Mouse (Mus musculus): ENCODE measurements around the gene Nup155. TPM values are rescaled to one million over a fixed set of nuclear protein-coding genes. Genes with fewer than 3 reads are reported as not detected.
"Not testable (repeated sequence)": the region's sequence is repeated elsewhere in the genome, so short reads cannot be mapped to it uniquely, and the experiment has no call there.

Nup155 gene
- polyA plus RNA-seq (2016; fragmentation: Nextera tagmentation; extraction: Ambion mirVana), result 21.9 and 22.7 TPM in 2 replicates

DNA sequence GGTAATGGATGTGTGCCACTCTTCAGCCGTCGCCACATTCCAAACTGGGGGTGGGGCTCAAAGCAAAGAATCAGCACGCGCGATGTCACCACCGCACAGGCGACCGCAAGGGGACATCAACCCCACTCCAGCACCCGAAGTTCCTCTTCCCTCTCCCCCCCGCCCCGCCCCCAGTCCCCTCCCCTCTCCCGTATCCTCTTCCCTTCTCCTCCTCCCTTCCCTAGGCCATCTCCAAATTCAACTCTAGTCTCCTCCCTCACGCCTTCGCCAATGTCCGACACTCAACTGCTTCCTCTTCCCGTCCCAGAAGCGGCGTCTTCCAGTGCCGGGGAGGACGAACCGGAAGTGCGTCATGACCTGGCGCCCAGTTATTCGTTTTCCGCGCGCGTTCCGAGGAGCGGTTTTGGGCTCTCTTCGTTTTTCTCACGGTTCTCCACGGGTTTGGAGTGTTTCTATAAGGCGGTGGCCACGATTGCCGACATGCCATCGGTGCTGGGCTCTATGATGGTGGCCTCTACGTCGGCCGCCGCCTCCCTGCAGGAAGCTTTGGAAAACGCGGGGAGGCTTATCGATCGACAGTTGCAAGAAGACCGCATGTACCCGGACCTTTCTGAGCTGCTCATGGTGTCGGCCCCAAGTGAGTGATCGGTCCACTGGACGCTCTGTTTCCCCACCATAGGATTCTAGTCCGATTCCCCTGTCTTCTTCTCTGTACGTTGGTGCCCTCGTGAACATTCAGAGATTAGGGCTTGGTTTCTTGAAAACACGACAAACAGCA is at the start of gene Nup155:
Gene Nup155, plus strand, starts transcription at position 308 of the 778 bp plus-strand sequence.
- Histone ChIP-seq H3K27me3 (replicated peaks) (no peaks in the 10 kb centered on the region), H3K9me3 (replicated peaks) (no peaks in the 10 kb centered on the region), H3K36me3 (peaks cover 34% of the 10 kb centered on the region), H3K4me2 (peak within 1 kb of the TSS; percentile 80), H3K27ac (peak within 1 kb of the TSS; percentile 84), H3K4me3 (peak within 1 kb of the TSS; percentile 85), H3K9ac (peak within 1 kb of the TSS; percentile 85), H3K4me1 (peaks cover 30% of the 10 kb centered on the region)
- peak; percentile 91 for ATAC-seq
- under 1% methylated on average over 53 of the region's 54 CpGs for WGBS (ENCODE audit: insufficient replicate concordance)

DNA sequence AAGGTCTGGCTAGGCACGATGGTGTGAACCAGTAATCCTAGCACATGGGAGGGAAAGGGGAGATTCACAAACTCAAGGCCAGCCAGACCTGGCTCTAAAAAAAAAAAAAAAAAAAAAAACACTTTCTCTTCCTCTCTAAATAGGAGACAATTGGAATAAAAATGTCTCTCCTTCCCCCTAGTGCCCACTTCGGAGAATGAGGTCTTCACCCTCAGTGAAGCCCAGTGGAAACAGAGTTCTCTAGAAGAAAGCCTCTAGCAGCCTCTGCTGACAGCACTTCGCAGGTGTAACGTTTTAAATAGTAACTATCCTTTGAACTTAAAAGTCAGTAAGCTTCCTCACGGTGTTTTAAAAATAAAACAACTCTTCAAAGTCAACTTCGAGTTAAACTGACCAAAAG is 43.9 kb upstream of the Nup155 start:
- no peak overlapping the region for H3K4me3 ChIP-seq
- ATAC-seq, result no peak
- no peak overlapping the region for H3K9ac ChIP-seq
- H3K4me1 ChIP-seq, result no peaks in the 10 kb centered on the region
- WGBS (ENCODE audit: insufficient replicate concordance), result 72% methylated on average over 6 of the region's 6 CpGs
- H3K36me3 ChIP-seq, result peaks cover 17% of the 10 kb centered on the region
- H3K27ac ChIP-seq, result no peak overlapping the region
- H3K27me3 ChIP-seq (replicated peaks), result no peaks in the 10 kb centered on the region
- H3K4me2 ChIP-seq, result no peak overlapping the region
- no peaks in the 10 kb centered on the region for H3K9me3 ChIP-seq (replicated peaks)

DNA sequence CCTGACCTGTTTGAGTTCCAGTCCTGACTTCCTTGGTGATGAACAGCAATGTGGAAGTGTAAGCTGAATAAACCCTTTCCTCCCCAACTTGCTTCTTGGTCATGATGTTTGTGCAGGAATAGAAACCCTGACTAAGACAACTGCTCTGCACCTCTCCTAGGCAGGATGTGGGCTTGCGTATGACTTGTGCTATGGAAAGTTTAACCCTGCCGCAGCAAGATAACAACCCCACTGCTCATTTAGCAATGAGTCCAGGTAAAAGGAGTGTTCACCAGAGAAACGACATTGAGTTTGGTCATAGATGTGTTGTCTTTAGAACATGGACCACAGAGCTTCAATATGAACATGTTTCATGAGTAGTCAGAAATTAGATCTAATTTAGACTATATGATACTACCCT is 35.9 kb upstream of the Nup155 start:
- not testable (repeated sequence) for H3K9ac ChIP-seq, ATAC-seq
- 77% methylated on average over 3 of the region's 3 CpGs for WGBS (ENCODE audit: insufficient replicate concordance)

DNA sequence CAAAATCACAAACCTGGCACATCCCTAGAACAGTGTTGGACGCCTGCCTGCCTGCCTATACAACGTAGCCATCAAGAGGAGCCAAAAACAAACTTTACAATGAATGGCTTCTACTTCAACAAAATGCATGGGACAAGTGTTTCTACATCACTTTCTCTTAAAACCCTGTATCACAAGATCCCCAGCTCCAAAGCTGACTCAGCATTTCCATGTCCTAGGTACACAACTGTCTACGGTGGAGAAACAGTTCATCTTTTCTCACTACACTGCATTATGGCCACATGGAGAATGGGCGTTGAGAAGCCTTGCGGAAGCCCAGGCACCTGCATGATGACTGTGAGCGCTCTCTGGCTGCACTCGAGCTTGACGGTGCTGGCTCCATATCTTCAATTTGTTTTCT is 26.9 kb upstream of the Nup155 start:
- no peak overlapping the region for H3K9ac ChIP-seq
- no peaks in the 10 kb centered on the region for H3K4me1 ChIP-seq
- no peak overlapping the region for H3K27ac ChIP-seq
- ATAC-seq, result no peak
- 80% methylated on average over 8 of the region's 8 CpGs for WGBS (ENCODE audit: insufficient replicate concordance)
- no peak overlapping the region for H3K4me3 ChIP-seq
- peaks cover 48% of the 10 kb centered on the region for H3K36me3 ChIP-seq
- no peaks in the 10 kb centered on the region for H3K27me3 ChIP-seq (replicated peaks)
- no peak overlapping the region for H3K4me2 ChIP-seq
- H3K9me3 ChIP-seq (replicated peaks), result no peaks in the 10 kb centered on the region

More for the DNA sequence above, 35.9 kb upstream of the Nup155 start:
- H3K4me2 ChIP-seq; H3K4me1 ChIP-seq; H3K9me3 ChIP-seq (replicated peaks); H3K27ac ChIP-seq; H3K4me3 ChIP-seq; H3K27me3 ChIP-seq (replicated peaks): not testable (repeated sequence)
- peaks cover 50% of the 10 kb centered on the region for H3K36me3 ChIP-seq

DNA sequence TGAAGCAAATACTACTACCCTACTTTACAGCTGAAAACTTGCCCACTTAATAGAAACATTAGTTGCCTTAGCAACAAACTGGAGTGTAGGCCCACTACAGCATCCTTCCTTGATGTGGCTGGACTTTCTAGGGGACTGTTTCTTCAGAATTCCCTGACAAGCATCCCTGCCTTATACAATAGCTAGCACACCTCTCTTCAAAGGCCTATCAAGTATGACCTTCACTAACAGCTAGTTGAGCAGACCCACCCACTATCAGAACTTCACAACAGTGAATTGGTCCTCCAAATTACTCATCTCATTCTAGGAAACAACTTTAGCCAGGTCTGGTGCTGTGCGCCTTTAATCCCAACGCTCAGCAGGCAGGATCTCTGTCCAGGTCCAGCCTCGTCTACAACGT is 21.8 kb upstream of the Nup155 start:
- Histone ChIP-seq H3K4me1 (no peaks in the 10 kb centered on the region), H3K9ac (no peak overlapping the region), H3K4me3 (no peak overlapping the region), H3K9me3 (replicated peaks) (no peaks in the 10 kb centered on the region), H3K36me3 (peaks cover 32% of the 10 kb centered on the region), H3K27me3 (replicated peaks) (no peaks in the 10 kb centered on the region), H3K4me2 (no peak overlapping the region), H3K27ac (no peak overlapping the region)
- ATAC-seq, result no peak
- 87% methylated on average over 4 of the region's 4 CpGs for WGBS (ENCODE audit: insufficient replicate concordance)

DNA sequence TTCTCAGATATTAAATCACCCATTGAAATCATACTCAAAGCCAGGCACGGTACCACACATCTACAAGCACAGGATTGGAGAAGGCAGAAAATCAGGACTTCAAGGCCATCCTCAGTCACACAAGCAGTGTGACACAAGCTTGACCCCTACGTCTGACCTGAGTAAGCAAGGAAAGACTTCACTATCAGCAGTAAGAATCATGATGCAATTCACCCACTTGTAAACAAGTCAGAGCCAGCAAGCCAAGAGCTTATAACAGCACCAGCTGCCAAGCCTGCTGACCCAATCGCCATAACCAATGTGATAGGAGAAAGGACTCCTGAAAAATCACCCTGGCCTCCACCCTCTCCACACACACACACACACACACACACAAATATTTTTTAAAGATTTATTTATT is 20.4 kb upstream of the Nup155 start:
- H3K36me3 ChIP-seq, result peaks cover 42% of the 10 kb centered on the region
- no peak for ATAC-seq
- H3K4me2 ChIP-seq, result no peak overlapping the region
- H3K9me3 ChIP-seq (replicated peaks), result no peaks in the 10 kb centered on the region
- no peak overlapping the region for H3K9ac ChIP-seq
- 72% methylated on average over 3 of the region's 3 CpGs for WGBS (ENCODE audit: insufficient replicate concordance)
- no peak overlapping the region for H3K27ac ChIP-seq
- H3K4me1 ChIP-seq, result no peaks in the 10 kb centered on the region
- no peaks in the 10 kb centered on the region for H3K27me3 ChIP-seq (replicated peaks)
- no peak overlapping the region for H3K4me3 ChIP-seq

DNA sequence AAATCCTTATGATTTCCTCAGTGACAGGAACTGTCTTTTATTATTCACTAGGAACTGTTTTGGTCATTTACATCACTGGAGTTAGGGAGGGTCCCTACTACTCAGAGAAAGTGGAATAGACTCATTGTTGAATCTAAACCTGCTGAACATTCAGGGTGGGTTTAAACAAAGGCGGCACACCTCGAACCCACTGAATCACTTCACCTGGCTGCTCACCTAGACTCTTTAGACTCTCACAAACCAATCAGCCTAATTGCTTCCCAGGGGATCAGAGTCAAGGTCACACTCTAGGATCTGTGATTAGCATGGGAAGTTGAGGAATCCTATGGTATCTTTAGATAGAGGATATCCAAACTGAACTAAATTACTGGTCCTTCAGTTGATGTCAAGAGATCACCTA is 18.4 kb upstream of the Nup155 start:
- Histone ChIP-seq H3K27ac (no peak overlapping the region), H3K27me3 (replicated peaks) (no peaks in the 10 kb centered on the region), H3K9me3 (replicated peaks) (no peaks in the 10 kb centered on the region), H3K4me2 (no peak overlapping the region), H3K4me1 (no peaks in the 10 kb centered on the region), H3K36me3 (peaks cover 61% of the 10 kb centered on the region), H3K4me3 (no peak overlapping the region), H3K9ac (no peak overlapping the region)
- ATAC-seq, result no peak
- 89% methylated on average over 2 of the region's 2 CpGs for WGBS (ENCODE audit: insufficient replicate concordance)

DNA sequence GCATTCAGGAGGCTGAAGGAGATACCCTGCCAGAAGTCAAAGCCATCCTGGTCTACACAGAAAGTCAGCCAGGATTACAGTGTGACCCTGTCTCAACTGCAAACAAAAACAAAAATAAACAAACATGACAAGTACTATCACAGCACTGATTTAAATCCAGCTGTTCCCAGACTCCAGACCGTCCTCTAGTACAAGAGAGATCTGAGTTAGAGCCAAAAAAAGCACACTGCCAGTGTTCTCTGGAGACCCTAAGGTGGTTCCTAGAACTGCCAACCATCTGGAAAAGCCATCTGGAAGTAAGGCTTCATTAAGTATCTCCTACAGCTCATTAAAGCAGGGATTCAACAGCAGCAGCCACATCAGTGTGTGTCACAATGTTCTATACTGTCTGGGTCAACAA is 16.4 kb upstream of the Nup155 start:
- H3K27me3 ChIP-seq (replicated peaks); H3K4me3 ChIP-seq; H3K4me1 ChIP-seq; H3K27ac ChIP-seq; ATAC-seq; H3K4me2 ChIP-seq; H3K9ac ChIP-seq; H3K9me3 ChIP-seq (replicated peaks): not testable (repeated sequence)
- 84% methylated on average over 1 of the region's 1 CpGs for WGBS (ENCODE audit: insufficient replicate concordance)
- H3K36me3 ChIP-seq, result peaks cover 68% of the 10 kb centered on the region

DNA sequence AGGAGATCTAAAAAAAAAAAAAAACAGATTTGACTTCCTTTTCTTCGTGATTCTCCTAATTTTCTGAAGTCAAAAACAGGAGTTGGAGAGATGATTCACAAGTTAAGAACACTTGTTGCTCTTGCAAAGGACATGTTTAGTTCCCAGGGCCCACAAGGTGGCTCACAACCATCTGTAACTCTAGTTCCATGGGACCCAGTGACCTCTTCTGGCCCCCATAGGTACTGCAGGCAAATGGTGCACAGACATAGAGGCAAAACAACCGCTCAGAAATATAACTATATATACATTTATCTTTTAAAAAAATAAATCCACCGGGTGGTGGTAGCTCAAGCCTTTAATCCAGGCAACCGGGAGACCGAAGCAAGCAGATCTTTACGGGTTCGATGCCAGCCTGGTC is 11.2 kb upstream of the Nup155 start:
- Histone ChIP-seq H3K27ac (no peak overlapping the region), H3K9ac (peak overlapping the region; percentile 81), H3K4me1 (peaks cover 9% of the 10 kb centered on the region), H3K4me2 (peak overlapping the region; percentile 78), H3K36me3 (peaks cover 38% of the 10 kb centered on the region), H3K4me3 (peak overlapping the region; percentile 95), H3K9me3 (replicated peaks) (no peaks in the 10 kb centered on the region), H3K27me3 (replicated peaks) (no peaks in the 10 kb centered on the region)
- 9% methylated on average over 7 of the region's 7 CpGs for WGBS (ENCODE audit: insufficient replicate concordance)
- peak; percentile 60 for ATAC-seq

DNA sequence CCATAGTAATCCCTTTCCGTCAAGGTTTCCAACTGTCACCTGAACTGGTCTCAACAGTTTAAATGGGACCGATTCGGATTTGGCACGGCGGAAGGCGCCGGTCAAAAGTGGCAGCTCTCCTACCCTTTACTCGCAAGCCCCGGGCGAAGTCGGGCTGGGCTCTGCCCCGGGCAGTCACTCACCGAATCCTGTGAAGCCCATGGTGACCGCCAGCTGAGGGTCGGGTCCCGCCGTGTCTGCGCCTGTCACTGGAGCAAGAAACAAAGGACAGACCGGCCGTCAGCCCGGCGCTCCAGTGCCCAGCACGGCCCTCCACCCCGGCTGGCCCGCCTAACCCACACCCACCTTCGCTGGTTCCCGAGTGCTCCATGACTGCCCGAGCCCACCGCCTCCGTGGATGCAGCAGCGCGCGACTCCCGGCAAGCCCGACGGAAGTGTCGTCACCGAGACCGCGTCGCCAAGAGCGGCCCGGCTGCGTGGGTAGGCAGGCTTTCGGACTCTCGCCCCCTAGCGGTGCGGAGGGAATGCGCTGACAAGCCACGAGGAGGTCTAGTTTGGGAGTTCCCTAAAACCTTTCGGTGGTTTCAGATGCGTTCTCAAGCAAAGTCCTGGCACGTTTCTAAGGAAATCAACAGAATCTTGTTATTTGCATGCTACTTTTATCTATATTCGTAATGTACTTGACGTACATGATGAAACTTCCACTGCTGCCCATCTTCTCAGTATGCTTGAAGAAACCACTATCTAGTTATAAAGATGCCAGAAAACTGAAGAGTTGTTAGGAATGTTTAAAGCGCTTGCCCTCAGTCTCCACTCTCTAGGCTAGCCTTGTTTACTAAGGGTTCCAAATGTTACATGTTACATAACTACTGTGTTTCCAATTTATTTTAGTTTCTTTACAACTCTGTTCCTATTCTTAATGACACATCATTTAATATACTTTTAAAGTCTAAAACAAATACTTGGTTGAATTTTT is 10.0 kb upstream of the Nup155 start, which contains the start of gene Wdr70:
Gene Wdr70, minus strand, starts transcription at position 436 of the 976 bp plus-strand sequence.
- peaks cover 9% of the 10 kb centered on the region for H3K4me1 ChIP-seq
- ATAC-seq, result peak; percentile 90
- WGBS (ENCODE audit: insufficient replicate concordance), result 2% methylated on average over 56 of the region's 56 CpGs
- peaks cover 26% of the 10 kb centered on the region for H3K36me3 ChIP-seq
- no peaks in the 10 kb centered on the region for H3K9me3 ChIP-seq (replicated peaks)
- H3K27me3 ChIP-seq (replicated peaks), result no peaks in the 10 kb centered on the region
- peak within 1 kb of the TSS; percentile 78 for H3K4me2 ChIP-seq
- H3K4me3 ChIP-seq, result peak within 1 kb of the TSS; percentile 95
- H3K27ac ChIP-seq, result peak within 1 kb of the TSS; percentile 68; the same call in 1 of the 2 replicates
- H3K9ac ChIP-seq, result peak within 1 kb of the TSS; percentile 81

DNA sequence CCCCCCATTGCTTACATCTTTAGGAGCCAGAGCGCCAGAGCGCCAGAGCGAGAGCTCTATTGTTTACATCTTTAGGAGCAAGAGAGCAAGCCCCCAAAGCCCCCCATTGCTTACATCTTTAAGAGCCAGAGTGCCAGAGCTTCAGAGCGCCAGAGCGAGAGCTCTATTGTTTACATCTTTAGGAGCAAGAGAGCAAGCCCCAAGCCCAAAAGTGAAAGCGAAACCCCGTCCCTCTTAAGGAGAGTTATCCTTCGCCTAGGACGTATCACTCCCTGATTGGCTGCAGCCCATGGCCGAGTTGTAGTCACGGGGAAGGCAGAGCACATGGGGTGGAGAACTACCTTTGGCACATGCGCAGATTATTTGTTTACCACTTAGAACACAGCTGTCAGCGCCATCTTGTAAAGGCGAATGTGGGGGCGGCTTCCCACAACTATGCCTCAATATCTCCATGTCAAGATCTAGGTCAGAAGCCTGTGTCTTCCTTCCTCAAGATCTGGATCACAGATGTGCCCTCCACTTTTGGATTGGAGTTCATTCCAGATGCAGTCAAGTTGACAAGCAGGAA is 7.0 kb upstream of the Nup155 start:
- not testable (repeated sequence) for H3K4me1 ChIP-seq; H3K36me3 ChIP-seq; H3K27ac ChIP-seq; H3K4me3 ChIP-seq; H3K27me3 ChIP-seq (replicated peaks); H3K9ac ChIP-seq; H3K4me2 ChIP-seq; H3K9me3 ChIP-seq (replicated peaks); ATAC-seq
- 82% methylated on average over 15 of the region's 15 CpGs for WGBS (ENCODE audit: insufficient replicate concordance)

Data from liver, embryonic 12.5 days (tissue).